Mouse (Mus musculus) thymus, postnatal 0 days (tissue): ENCODE results near the gene Tnfrsf1a. TPM values are rescaled to one million over a fixed set of nuclear protein-coding genes. Genes with fewer than 3 reads are reported as not detected.
A peak's percentile ranks its signal among the peaks of the same experiment; 100 is the strongest.

Source experiments
- DNase-seq: peaks from one replicate; pipeline ENCODE4 v3.0.0-alpha.2; 2015; ENCODE audit warnings: low spot score
- polyA plus RNA-seq: library from polyadenylated mRNA; unstranded; fragments of >200 nt; fragmentation: Nextera tagmentation; extraction: Ambion mirVana; gene quantifications from 2 replicates; pipeline ENCODE4 v1.2.1, GENCODE M21; 2015

Gene Tnfrsf1a
- polyA plus RNA-seq, 1 experiment from 2014 or later = 67.9 TPM

GRCm38 (mm10) chr6:125353655-125354054, 4.5 kb downstream of the Tnfrsf1a start:
- DNase-seq = peak; percentile 74

- DNase-seq = no peak
Observed at GRCm38 (mm10) chr6:125354352-125355151, 5.4 kb downstream of the Tnfrsf1a start.

GRCm38 (mm10) chr6:125355197-125355741, 6.1 kb downstream of the Tnfrsf1a start:
- peak; percentile 97 for DNase-seq

GRCm38 (mm10) chr6:125356264-125356663, 7.1 kb downstream of the Tnfrsf1a start:
- no peak for DNase-seq

GRCm38 (mm10) chr6:125357334-125357733, 8.2 kb downstream of the Tnfrsf1a start:
- DNase-seq = no peak

- no peak for DNase-seq
Observed at GRCm38 (mm10) chr6:125359999-125360398, 10.8 kb downstream of the Tnfrsf1a start.

GRCm38 (mm10) chr6:125360846-125361245, 11.7 kb downstream of the Tnfrsf1a start:
- DNase-seq = no peak

GRCm38 (mm10) chr6:125361467-125362291, 12.5 kb downstream of the Tnfrsf1a start:
- DNase-seq = no peak

- no peak for DNase-seq
Observed at GRCm38 (mm10) chr6:125363021-125363420, 13.9 kb downstream of the Tnfrsf1a start.

- no peak for DNase-seq
Observed at GRCm38 (mm10) chr6:125363451-125364242, 14.5 kb downstream of the Tnfrsf1a start.

- no peak for DNase-seq
Observed at GRCm38 (mm10) chr6:125364448-125364847, 15.3 kb downstream of the Tnfrsf1a start.

GRCm38 (mm10) chr6:125365522-125365921, 16.4 kb downstream of the Tnfrsf1a start:
- DNase-seq = no peak

- DNase-seq = no peak
Observed at GRCm38 (mm10) chr6:125366133-125366532, 17.0 kb downstream of the Tnfrsf1a start.

GRCm38 (mm10) chr6:125367758-125368371, 18.7 kb downstream of the Tnfrsf1a start:
- peak; percentile 72 for DNase-seq

- no peak for DNase-seq
Observed at GRCm38 (mm10) chr6:125377042-125377441, 27.9 kb downstream of the Tnfrsf1a start.

- peak; percentile 86 for DNase-seq
Observed at GRCm38 (mm10) chr6:125377582-125378451, 28.7 kb downstream of the Tnfrsf1a start.

GRCm38 (mm10) chr6:125378621-125379020, 29.5 kb downstream of the Tnfrsf1a start:
- DNase-seq = no peak

- no peak for DNase-seq
Observed at GRCm38 (mm10) chr6:125379781-125380180, 30.6 kb downstream of the Tnfrsf1a start.
